Mouse (Mus musculus): Measurements from ENCODE around the gene Myo16.

DNA sequence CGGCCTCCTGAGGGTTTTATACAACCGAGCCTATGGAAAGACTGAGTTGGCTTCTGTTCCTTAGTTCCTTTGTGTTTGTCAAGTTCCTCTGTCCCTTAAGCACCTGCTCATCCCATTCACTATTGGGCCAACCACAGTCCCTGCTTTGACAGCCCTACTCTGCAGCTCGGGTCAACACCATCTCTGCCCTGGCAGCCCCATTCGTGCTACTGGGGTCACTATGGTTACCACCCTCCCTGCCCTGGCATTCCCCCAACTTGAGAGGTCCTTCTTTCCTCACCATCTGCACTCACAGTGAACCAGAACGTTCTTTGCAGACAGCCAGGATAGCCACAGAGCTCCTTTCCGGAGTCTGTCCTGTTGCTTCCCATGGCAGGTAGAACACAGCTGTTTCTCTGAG lies 238.2 kb downstream of the Myo16 start:
- TF ChIP-seq CTCF (IDR thresholded peaks at IDR 0.05; ENCODE audit: control insufficient read depth, insufficient read depth, insufficient read length) (no peak), USF1 (IDR thresholded peaks at IDR 0.05; ENCODE audit: low read depth) (no peak), MYOG (IDR thresholded peaks at IDR 0.05; ENCODE audit: control insufficient read depth, extremely low read depth, insufficient read length) (no peak), FOSL1 (IDR thresholded peaks at IDR 0.05; ENCODE audit: insufficient read depth, low read length, poor library complexity, severe bottlenecking) (no peak), MAX (IDR thresholded peaks at IDR 0.05) (no peak), CEBPB (IDR thresholded peaks at IDR 0.05; ENCODE audit: low read depth) (no peak)

Data from C2C12 (cell line).